Mouse (Mus musculus) thymus, postnatal 14 days (tissue): ENCODE results near the gene Gria3.

Experiments used
- DNase-seq: peaks from one replicate; pipeline ENCODE4 v3.0.0; 2021

Gria3 gene

DNA sequence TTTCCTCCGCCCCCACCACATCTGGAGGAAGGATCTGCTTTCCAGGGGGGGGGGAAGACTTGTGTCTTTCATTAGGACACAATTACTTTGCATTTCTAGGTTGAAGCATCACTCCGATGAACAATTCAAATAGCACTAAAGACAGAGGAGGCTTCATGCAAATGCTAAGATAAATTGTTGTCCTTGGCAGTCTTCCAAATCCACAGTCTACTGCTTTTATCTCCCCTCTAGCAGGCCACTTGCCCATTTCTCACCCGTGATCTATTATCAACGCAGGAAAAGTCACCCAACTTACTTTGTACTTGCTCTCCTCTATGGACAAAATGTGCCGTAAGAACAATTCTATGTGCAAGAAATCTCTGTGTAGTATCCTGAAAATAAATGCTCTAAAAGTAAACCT, 178.1 kb downstream of the Gria3 start:
- DNase-seq: no peak

DNA sequence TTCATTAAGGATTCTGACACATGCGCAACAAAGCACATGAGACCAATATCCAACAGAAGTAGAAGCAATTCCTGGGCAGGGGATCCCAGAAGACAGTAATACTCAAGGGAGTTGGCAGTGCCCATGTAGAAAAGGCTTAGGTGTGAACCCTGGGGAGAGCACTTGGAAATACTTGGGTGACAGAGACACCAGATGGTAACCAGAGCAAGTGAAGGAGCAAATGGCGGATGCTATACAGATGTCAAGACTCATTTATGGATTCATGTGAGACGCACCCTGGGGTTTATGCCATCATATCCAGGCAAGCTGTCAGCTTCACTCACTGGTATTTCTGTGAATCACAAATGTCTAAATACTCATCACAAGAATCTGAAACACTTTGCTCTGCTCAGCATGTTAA, 187.0 kb downstream of the Gria3 start:
- no peak for DNase-seq

DNA sequence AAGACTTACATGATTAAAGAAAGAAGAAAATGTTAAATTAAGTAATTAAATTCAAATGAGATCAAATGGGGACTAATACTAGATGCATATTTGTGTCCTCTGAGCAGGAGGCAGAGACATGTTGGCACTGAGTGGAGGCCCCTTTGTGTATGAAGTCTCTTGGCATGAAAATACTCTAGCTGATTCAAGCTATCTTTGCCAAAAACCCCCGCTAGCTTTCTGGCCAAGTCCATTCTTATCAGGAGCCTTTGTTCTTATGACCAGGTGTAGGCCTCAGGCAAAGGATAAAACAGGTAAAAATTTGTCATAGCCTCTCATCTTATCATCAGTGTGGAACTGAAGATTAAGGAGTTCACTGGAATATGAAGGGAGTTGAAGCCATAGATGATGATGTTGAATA, 206.5 kb downstream of the Gria3 start:
- no peak for DNase-seq

DNA sequence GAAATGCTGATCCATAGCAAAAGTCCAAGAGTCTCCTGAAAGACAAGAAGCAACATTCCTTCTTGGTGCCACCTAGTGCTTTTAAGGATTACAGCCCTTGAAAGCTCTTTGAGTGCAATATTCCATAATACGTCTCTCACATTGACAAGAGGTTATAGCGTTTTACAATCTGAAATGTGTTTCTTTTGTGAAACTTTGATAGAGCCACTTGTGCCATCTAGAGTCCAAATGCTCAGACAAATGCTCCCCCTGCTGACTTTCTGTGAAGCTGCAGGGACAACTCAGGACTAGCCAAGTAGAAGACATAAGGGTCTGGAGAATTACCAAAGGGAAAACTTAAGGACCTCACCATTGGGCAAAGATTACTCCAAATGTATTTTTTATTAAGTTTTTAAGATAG, 214.3 kb downstream of the Gria3 start:
- peak; percentile 3 for DNase-seq

DNA sequence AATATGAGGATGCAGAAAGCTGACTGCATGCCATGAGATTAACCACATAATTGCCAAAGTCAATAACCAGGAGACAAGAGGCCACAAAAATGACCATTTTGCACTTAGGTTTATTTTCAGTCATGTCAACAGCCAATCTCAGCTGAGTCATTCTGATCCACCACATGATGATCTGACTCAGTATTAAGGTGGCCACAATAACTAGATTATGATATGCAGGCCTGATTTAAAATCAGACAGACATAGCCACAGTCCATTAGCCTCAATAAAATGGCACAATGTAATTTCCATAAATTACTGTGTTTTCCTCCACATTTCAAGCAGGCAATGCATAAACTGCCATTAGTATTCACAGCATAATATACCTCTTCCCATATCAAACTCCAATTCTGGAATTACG, 216.3 kb downstream of the Gria3 start:
- DNase-seq: no peak

DNA sequence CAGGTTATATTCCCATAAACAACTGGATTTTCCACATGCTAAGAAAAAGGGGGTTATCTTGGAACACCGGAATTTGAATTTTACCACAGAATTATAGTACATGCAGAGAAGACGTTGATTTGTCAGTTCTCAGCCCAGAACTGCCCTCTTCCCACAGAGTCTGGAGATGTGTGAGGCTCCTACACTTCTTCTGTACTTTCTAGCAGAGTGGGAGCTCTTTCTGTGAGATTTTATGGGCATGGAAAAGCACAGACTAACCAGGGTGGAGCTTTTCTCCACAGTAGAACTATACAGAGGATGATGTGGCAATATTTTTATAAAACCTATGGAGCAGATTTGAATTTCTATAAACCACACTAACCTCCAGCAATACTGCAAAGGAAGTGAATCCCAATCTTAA, 217.7 kb downstream of the Gria3 start:
- DNase-seq: no peak

DNA sequence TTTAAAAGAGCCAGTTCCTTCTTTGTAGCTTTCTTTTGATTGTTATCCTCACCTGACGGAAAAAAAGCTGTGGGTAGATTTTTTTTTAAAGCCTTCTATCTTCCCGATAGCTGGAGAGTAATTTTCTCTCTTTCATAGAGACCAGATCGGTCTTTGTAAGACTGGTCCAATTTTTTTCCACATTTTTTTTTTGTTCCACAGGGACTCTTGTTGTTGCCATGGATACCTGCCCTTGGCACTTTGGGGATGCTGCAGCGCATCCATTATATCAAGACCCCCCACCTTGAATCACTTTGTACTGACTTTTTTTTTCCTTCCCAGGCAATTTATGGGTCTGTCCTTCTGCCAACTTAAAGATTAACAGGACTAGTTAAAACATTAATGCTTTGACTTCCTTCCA, 232.9 kb downstream of the Gria3 start:
- DNase-seq: no peak

DNA sequence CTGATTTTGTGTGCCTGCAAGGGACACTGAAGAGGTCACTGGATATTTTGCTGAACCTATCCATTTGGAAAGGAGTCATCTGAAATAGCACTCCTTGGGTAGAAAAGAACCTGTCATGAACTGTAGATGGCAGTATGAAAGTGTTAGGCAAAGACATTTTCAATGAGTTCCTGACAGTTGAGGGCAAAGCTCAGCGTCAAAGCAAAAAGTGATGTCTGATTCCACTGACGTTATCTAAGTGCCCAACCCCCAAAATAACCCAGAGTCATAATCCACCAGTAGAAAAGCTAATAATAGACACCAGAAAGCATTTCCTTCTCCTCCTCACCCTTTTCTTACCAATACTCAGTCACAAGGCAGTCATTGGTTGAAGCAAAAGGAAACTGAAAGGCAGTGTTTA, 244.3 kb downstream of the Gria3 start:
- no peak for DNase-seq

DNA sequence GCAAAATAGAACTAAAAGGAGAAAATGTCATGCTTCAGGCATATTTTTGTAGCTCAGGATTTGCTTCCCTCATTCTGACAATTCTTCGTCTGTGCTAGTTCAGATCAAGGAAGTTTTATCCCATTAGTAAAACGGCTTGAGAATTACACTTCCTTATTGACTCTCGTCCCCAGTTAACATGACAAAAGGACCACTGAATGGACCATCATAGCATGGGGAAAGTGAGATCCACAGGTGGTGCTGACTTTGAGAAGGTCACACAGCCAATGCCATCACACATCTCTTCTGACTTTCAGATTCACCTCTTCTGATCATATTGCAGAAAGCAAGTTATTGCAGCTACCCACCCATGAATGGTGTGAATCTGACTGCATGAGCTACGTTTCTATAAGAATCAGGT, 257.1 kb downstream of the Gria3 start:
- DNase-seq: no peak

DNA sequence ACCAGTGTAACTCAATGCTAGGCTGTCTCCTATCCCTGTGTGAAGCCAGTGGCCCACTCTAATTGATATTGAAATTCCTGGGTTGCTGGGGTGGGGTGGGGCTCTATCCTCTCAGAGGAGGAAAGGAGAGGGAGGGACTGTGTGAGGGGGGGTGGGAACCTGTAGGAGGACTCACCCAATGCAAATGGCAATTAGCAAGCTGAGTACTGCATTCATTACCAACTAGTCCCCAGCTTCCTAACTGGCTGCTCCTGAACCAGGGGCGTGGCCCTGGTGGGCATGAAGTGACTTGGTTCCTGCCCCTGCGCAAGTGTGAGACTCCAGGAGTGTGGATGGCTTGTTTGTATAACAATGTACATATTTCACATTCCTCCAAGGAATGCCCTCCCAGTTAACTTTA, 288.2 kb downstream of the Gria3 start:
- no peak for DNase-seq

DNA sequence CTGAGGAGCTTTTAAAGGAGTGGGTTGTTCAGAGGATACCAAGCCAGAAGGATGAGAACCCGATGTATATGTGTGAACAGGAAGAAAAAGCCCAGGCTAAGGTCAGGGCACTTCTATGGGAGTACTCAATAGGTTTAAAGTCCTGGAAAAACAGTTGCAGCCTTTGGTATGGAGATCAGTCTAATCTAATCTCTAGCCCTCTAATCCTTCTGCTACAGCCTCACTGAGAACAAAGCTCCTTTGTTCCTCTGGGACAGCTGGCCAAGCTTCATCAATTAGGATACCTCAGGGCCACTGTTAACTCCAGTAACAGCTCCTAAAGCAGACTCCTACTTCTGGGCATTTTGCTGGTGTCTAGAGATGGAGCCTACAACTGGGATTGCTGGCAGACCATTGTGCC, 291.4 kb downstream of the Gria3 start:
- no peak for DNase-seq
